In the genomic region with DNA sequence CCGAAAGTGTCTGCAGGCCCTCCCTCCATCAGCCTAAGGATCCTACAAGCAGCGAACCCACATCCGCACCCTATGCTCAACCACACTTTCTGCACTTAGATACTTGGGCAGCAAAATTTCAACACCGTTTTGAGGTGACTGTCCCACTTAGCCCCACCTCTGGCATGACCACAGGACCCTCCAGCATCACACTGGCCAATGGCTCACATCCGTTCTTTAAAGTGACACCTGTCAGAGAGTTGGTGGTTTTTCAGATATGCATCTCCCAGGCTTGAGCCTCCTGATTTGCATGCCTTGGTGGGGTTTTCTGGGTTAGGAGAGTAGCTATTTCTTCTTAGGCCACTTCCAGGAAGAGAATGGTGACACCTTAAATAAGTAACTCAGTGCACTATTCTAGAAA, we compare ENCODE assay signal across 15 mouse cellular contexts. TPM values are rescaled to one million over a fixed set of nuclear protein-coding genes. Genes with fewer than 3 reads are reported as not detected.
A peak's percentile ranks its signal among the peaks of the same experiment; 100 is the strongest.
DNase-seq lines count a peak whose midpoint lies in the region; ATAC-seq lines count a peak whose summit lies in the region.
"Had no signal": no experiment of that assay in that cellular context is flagged by ENCODE, and none has a peak within 500 bp of the region (broad histone marks: within the 10 kb centered on the region; RNA-seq: fewer than 3 reads in every experiment).

No protein-coding gene starts in this region.

- H3K4me1 ChIP-seq in embryonic facial prominence, embryonic 10.5 days, result peaks cover 25% of the 10 kb centered on the region
- H3K4me1 ChIP-seq: liver, embryonic 15.5 days had no signal

- H3K4me3 ChIP-seq in embryonic facial prominence, embryonic 10.5 days, result no peak overlapping the region
- H3K4me3 ChIP-seq: heart, adult 2 months; liver, embryonic 15.5 days; midbrain, embryonic 15.5 days; neural tube, embryonic 12.5 days had no signal

- H3K36me3 ChIP-seq in embryonic facial prominence, embryonic 10.5 days (replicated peaks), result no peaks in the 10 kb centered on the region; the same call in 1 of the 2 replicates
- H3K36me3 ChIP-seq: liver, embryonic 15.5 days; midbrain, embryonic 15.5 days; neural tube, embryonic 12.5 days had no signal

- H3K9me3 ChIP-seq in embryonic facial prominence, embryonic 10.5 days, result no peaks in the 10 kb centered on the region
- H3K9me3 ChIP-seq: liver, embryonic 15.5 days; midbrain, embryonic 15.5 days; neural tube, embryonic 12.5 days had no signal

- peak; percentile 90 for DNase-seq in 416B (ENCODE audit: low read depth)
- DNase-seq in CD8-positive naive resting alpha-beta T cell, adult 2 months (ENCODE audit: low read depth in 2 of 2, low spot score in 2 of 2), result peak; percentile 35 to 52
- DNase-seq in thymus, postnatal 0 days (ENCODE audit: low spot score), result peak; percentile 84
- DNase-seq in layer of hippocampus, adult 9-11 months, result no peak
- no peak for DNase-seq in adrenal gland, postnatal 10 days
- DNase-seq in embryonic facial prominence, embryonic 10.5 days (ENCODE audit: low spot score), result no peak
- DNase-seq: cerebellum, adult 9-10 months; heart, adult 2 months; lung, postnatal 14 days had no signal

- 92% methylated on average over 5 of the region's 5 CpGs for WGBS in embryonic facial prominence, embryonic 10.5 days

- no peak overlapping the region for H3K27ac ChIP-seq in embryonic facial prominence, embryonic 10.5 days (replicated peaks)
- H3K27ac ChIP-seq: heart, adult 2 months; liver, embryonic 15.5 days; midbrain, embryonic 15.5 days; neural tube, embryonic 12.5 days had no signal

- H3K27me3 ChIP-seq in embryonic facial prominence, embryonic 10.5 days (replicated peaks; ENCODE audit: low read depth, poor library complexity, severe bottlenecking), result no peaks in the 10 kb centered on the region
- H3K27me3 ChIP-seq: liver, embryonic 15.5 days; midbrain, embryonic 15.5 days; neural tube, embryonic 12.5 days had no signal

- ATAC-seq in monocyte, adult 5-6 weeks (replicated peaks; ENCODE audit: insufficient number of reproducible peaks, low FRiP score, low TSS enrichment, poor library complexity, severe bottlenecking), result peak; percentile 91
- ATAC-seq: forebrain, embryonic 14.5 days; intestine, embryonic 16.5 days; midbrain, embryonic 15.5 days had no signal

RNA-seq across cellular contexts. Expression of gene Osbpl3, which starts 39.1 kb away (rescaled TPM):
- 58.3 to 144 TPM (median 65.9 TPM) in 3 replicates for total RNA-seq in monocyte, adult 5-6 weeks (2017)
- 6.5 and 7.7 TPM in 2 replicates for polyA plus RNA-seq in thymus, postnatal 0 days (2015; fragmentation: Nextera tagmentation; extraction: Ambion mirVana)
- 10 to 100 TPM; 26.2 to 37.8 TPM for total RNA-seq in adrenal gland, postnatal 10 days (2021)
- polyA plus RNA-seq in embryonic facial prominence, embryonic 10.5 days (2016; fragmentation: Nextera tagmentation; extraction: Ambion mirVana), result 9.0 and 9.8 TPM in 2 replicates

Comparison
In these comparisons a context has a peak if more than half of its experiments do, and no peak if none do; other contexts are left out.
1. DNase-seq: peak in 416B (single experiment), CD8-positive naive resting alpha-beta T cell, adult 2 months (2 of 2) and thymus, postnatal 0 days (single experiment); none in layer of hippocampus, adult 9-11 months (single experiment), adrenal gland, postnatal 10 days (single experiment) and embryonic facial prominence, embryonic 10.5 days (single experiment).